8 mouse cellular contexts compared by ENCODE assay signal in genomic region chr11:90623477-90623876, GRCm38 (mm10). TPM values are rescaled to one million over a fixed set of nuclear protein-coding genes. Genes with fewer than 3 reads are reported as not detected.
A peak's percentile ranks its signal among the peaks of the same experiment; 100 is the strongest.
DNase-seq lines count a peak whose midpoint lies in the region; ATAC-seq lines count a peak whose summit lies in the region.

No protein-coding gene starts in this region.

- no peaks in the 10 kb centered on the region for H3K27me3 ChIP-seq in heart, embryonic 12.5 days (replicated peaks)
- no peaks in the 10 kb centered on the region for H3K27me3 ChIP-seq in neural tube, embryonic 11.5 days (ENCODE audit: control insufficient read depth, insufficient read depth, low read length)
- H3K27me3 ChIP-seq in forebrain, embryonic 12.5 days = no peaks in the 10 kb centered on the region

- no peaks in the 10 kb centered on the region for H3K4me1 ChIP-seq in heart, embryonic 12.5 days (replicated peaks)
- H3K4me1 ChIP-seq in neural tube, embryonic 11.5 days (ENCODE audit: control insufficient read depth, insufficient read depth, low read length) = no peaks in the 10 kb centered on the region
- H3K4me1 ChIP-seq in forebrain, embryonic 12.5 days = no peaks in the 10 kb centered on the region

- WGBS in heart, embryonic 12.5 days = 51% methylated on average over 6 of the region's 6 CpGs
- WGBS in neural tube, embryonic 11.5 days = 63% methylated on average over 6 of the region's 6 CpGs
- 58% methylated on average over 6 of the region's 6 CpGs for whole genome bisulfite sequencing in forebrain, embryonic 12.5 days

- no peak overlapping the region for H3K4me2 ChIP-seq in heart, embryonic 12.5 days
- H3K4me2 ChIP-seq in neural tube, embryonic 11.5 days (ENCODE audit: low read depth) = no peak overlapping the region
- no peak overlapping the region for H3K4me2 ChIP-seq in forebrain, embryonic 12.5 days

- H3K9ac ChIP-seq in heart, embryonic 12.5 days = no peak overlapping the region
- H3K9ac ChIP-seq in neural tube, embryonic 11.5 days (ENCODE audit: low read length) = no peak overlapping the region
- H3K9ac ChIP-seq in forebrain, embryonic 12.5 days = no peak overlapping the region

- intact Hi-C loops in heart, postnatal 36 days (cut with DNase I) = no loop called here

- peak; percentile 17 to 75 for DNase-seq in heart, adult 18-20 months
- DNase-seq in neural tube, embryonic 11.5 days (ENCODE audit: low spot score) = peak; percentile 26
- DNase-seq in neural tube, embryonic 10.5 days (ENCODE audit: extremely low spot score, low spot score) = no peak
- DNase-seq in adrenal gland, postnatal 36 days = peak; percentile 11 to 52
- DNase-seq in heart, postnatal 36 days = peak; percentile 15 to 24
- peak; percentile 44 for DNase-seq in mesoderm, embryonic 11.5 days (ENCODE audit: low read depth, low spot score)

- no peak for ATAC-seq in heart, embryonic 12.5 days (ENCODE audit: insufficient number of reproducible peaks, low FRiP score)
- no peak for ATAC-seq in neural tube, embryonic 11.5 days (ENCODE audit: insufficient read depth, low FRiP score, low TSS enrichment)
- ATAC-seq in forebrain, embryonic 12.5 days (ENCODE audit: low FRiP score) = no peak

- H3K36me3 ChIP-seq in heart, embryonic 12.5 days = peaks cover 9% of the 10 kb centered on the region
- no peaks in the 10 kb centered on the region for H3K36me3 ChIP-seq in neural tube, embryonic 11.5 days (ENCODE audit: control insufficient read depth, insufficient read depth, low read length)
- peaks cover 8% of the 10 kb centered on the region for H3K36me3 ChIP-seq in forebrain, embryonic 12.5 days (replicated peaks)

- H3K9me3 ChIP-seq in heart, embryonic 12.5 days (replicated peaks) = no peaks in the 10 kb centered on the region
- no peaks in the 10 kb centered on the region for H3K9me3 ChIP-seq in neural tube, embryonic 11.5 days (ENCODE audit: control insufficient read depth, low read length)
- H3K9me3 ChIP-seq in forebrain, embryonic 12.5 days = no peaks in the 10 kb centered on the region

- H3K27ac ChIP-seq in heart, embryonic 12.5 days (ENCODE audit: poor library complexity, severe bottlenecking) = no peak overlapping the region
- no peak overlapping the region for H3K27ac ChIP-seq in neural tube, embryonic 11.5 days (ENCODE audit: low read depth, low read length)
- H3K27ac ChIP-seq in forebrain, embryonic 12.5 days = no peak overlapping the region

- no peak overlapping the region for H3K4me3 ChIP-seq in heart, embryonic 12.5 days
- H3K4me3 ChIP-seq in neural tube, embryonic 11.5 days (ENCODE audit: low read depth, low read length) = no peak overlapping the region
- H3K4me3 ChIP-seq in forebrain, embryonic 12.5 days (replicated peaks) = no peak overlapping the region

RNA-seq across cellular contexts. Expression of gene Stxbp4, which starts 14.4 kb away (rescaled TPM):
- 1 to 10 TPM; 4.2 to 5.5 TPM for total RNA-seq in heart, adult 18-20 months (2021)
- 15.1 and 16.5 TPM in 2 replicates for polyA plus RNA-seq in heart, embryonic 12.5 days (2016; fragmentation: Nextera tagmentation; extraction: Ambion mirVana)
- polyA plus RNA-seq in neural tube, embryonic 11.5 days (2014; fragmentation: Nextera tagmentation; extraction: Ambion mirVana) = 36.1 and 38.2 TPM in 2 replicates
- 10 to 100 TPM in 1 of 2 experiments, 1 to 10 TPM in 1; 9.1 to 11.4 TPM for total RNA-seq in adrenal gland, postnatal 36 days (2021)
- 1 to 10 TPM; 5.0 to 5.3 TPM for total RNA-seq in heart, postnatal 36 days (2021)
- 39.4 and 41.0 TPM in 2 replicates for polyA plus RNA-seq in forebrain, embryonic 12.5 days (2016; fragmentation: Nextera tagmentation; extraction: Ambion mirVana)

RNA-seq across cellular contexts. Expression of gene Cox11, which starts 14.5 kb away (rescaled TPM):
- total RNA-seq in heart, adult 18-20 months (2021) = 10 to 100 TPM; 20.1 to 24.2 TPM
- 42.8 and 43.4 TPM in 2 replicates for polyA plus RNA-seq in heart, embryonic 12.5 days (2016; fragmentation: Nextera tagmentation; extraction: Ambion mirVana)
- polyA plus RNA-seq in neural tube, embryonic 11.5 days (2014; fragmentation: Nextera tagmentation; extraction: Ambion mirVana) = 23.6 and 27.7 TPM in 2 replicates
- 10 to 100 TPM; 18.6 to 18.8 TPM for total RNA-seq in adrenal gland, postnatal 36 days (2021)
- 10 to 100 TPM; 24.2 to 24.3 TPM for total RNA-seq in heart, postnatal 36 days (2021)
- 37.4 and 42.4 TPM in 2 replicates for polyA plus RNA-seq in forebrain, embryonic 12.5 days (2016; fragmentation: Nextera tagmentation; extraction: Ambion mirVana)
